Mouse (Mus musculus): ENCODE results near the gene Kcna3. TPM values are rescaled to one million over a fixed set of nuclear protein-coding genes. Genes with fewer than 3 reads are reported as not detected.
A peak's percentile ranks its signal among the peaks of the same experiment; 100 is the strongest.

Kcna3 gene
- polyA plus RNA-seq, 1 experiment from 2014 or later, result 2.2 TPM

GRCm38 (mm10) chr3:107018286-107018685 is 17.7 kb upstream of the Kcna3 start:
- no peaks in the 10 kb centered on the region for H3K9me3 ChIP-seq (ENCODE audit: control insufficient read depth, low read length)

GRCm38 (mm10) chr3:107031547-107031946 is 4.4 kb upstream of the Kcna3 start:
- H3K4me3 ChIP-seq (ENCODE audit: low read depth, low read length), result no peak overlapping the region
- no peak for ATAC-seq (ENCODE audit: insufficient number of reproducible peaks, low FRiP score, low TSS enrichment, low read depth)
- H3K9me3 ChIP-seq (ENCODE audit: control insufficient read depth, low read length), result no peaks in the 10 kb centered on the region
- no peak for DNase-seq (ENCODE audit: low spot score)
- no peak overlapping the region for H3K9ac ChIP-seq (ENCODE audit: low read length)
- H3K27ac ChIP-seq (replicated peaks; ENCODE audit: low read depth, low read length), result no peak overlapping the region
- H3K4me1 ChIP-seq (ENCODE audit: control insufficient read depth, insufficient read depth, low read length), result no peaks in the 10 kb centered on the region
- no peak overlapping the region for H3K4me2 ChIP-seq (ENCODE audit: low read depth, severe bottlenecking)
- WGBS, result 76% methylated on average over 4 of the region's 4 CpGs
- no peaks in the 10 kb centered on the region for H3K36me3 ChIP-seq (ENCODE audit: control insufficient read depth, insufficient read depth, low read length)
- no peaks in the 10 kb centered on the region for H3K27me3 ChIP-seq (ENCODE audit: control insufficient read depth, insufficient read depth, low read length)

More at GRCm38 (mm10) chr3:107018286-107018685, 17.7 kb upstream of the Kcna3 start:
- Histone ChIP-seq H3K4me1 (ENCODE audit: control insufficient read depth, insufficient read depth, low read length) (no peaks in the 10 kb centered on the region), H3K4me3 (ENCODE audit: low read depth, low read length) (no peak overlapping the region), H3K9ac (ENCODE audit: low read length) (no peak overlapping the region), H3K27ac (replicated peaks; ENCODE audit: low read depth, low read length) (no peak overlapping the region), H3K4me2 (ENCODE audit: low read depth, severe bottlenecking) (no peak overlapping the region), H3K27me3 (ENCODE audit: control insufficient read depth, insufficient read depth, low read length) (no peaks in the 10 kb centered on the region), H3K36me3 (ENCODE audit: control insufficient read depth, insufficient read depth, low read length) (no peaks in the 10 kb centered on the region)
- no peak for DNase-seq (ENCODE audit: low spot score)
- ATAC-seq (ENCODE audit: insufficient number of reproducible peaks, low FRiP score, low TSS enrichment, low read depth), result no peak
- 73% methylated on average over 2 of the region's 2 CpGs for WGBS

GRCm38 (mm10) chr3:107034776-107035175 is 1.2 kb upstream of the Kcna3 start:
- DNase-seq (ENCODE audit: low spot score), result no peak
- WGBS, result 84% methylated on average over 2 of the region's 2 CpGs
- Histone ChIP-seq H3K4me2 (ENCODE audit: low read depth, severe bottlenecking) (peak overlapping the region; percentile 93), H3K9ac (ENCODE audit: low read length) (no peak overlapping the region), H3K36me3 (ENCODE audit: control insufficient read depth, insufficient read depth, low read length) (no peaks in the 10 kb centered on the region), H3K27me3 (ENCODE audit: control insufficient read depth, insufficient read depth, low read length) (peaks cover 6% of the 10 kb centered on the region; the same call in 1 of the 2 replicates), H3K27ac (replicated peaks; ENCODE audit: low read depth, low read length) (no peak overlapping the region), H3K9me3 (ENCODE audit: control insufficient read depth, low read length) (no peaks in the 10 kb centered on the region), H3K4me1 (ENCODE audit: control insufficient read depth, insufficient read depth, low read length) (no peaks in the 10 kb centered on the region), H3K4me3 (ENCODE audit: low read depth, low read length) (no peak overlapping the region)
- no peak for ATAC-seq (ENCODE audit: insufficient number of reproducible peaks, low FRiP score, low TSS enrichment, low read depth)

- DNase-seq (ENCODE audit: low spot score), result peak; percentile 66
- peak; percentile 61 for ATAC-seq (ENCODE audit: insufficient number of reproducible peaks, low FRiP score, low TSS enrichment, low read depth)
- H3K27ac ChIP-seq (replicated peaks; ENCODE audit: low read depth, low read length), result peak overlapping the region; percentile 59; the same call in 1 of the 2 replicates
Measured at GRCm38 (mm10) chr3:107036458-107037039, 580 bp downstream of the Kcna3 start.

GRCm38 (mm10) chr3:107037105-107037504 is 1.1 kb downstream of the Kcna3 start:
- no peak overlapping the region for H3K9ac ChIP-seq (ENCODE audit: low read length)
- peak; percentile 22 for DNase-seq (ENCODE audit: low spot score)

More at GRCm38 (mm10) chr3:107036458-107037039, 580 bp downstream of the Kcna3 start:
- peak overlapping the region; percentile 93 for H3K4me2 ChIP-seq (ENCODE audit: low read depth, severe bottlenecking)
- H3K27me3 ChIP-seq (ENCODE audit: control insufficient read depth, insufficient read depth, low read length), result peaks cover 6% of the 10 kb centered on the region; the same call in 1 of the 2 replicates
- H3K4me3 ChIP-seq (ENCODE audit: low read depth, low read length), result peak overlapping the region; percentile 60
- H3K4me1 ChIP-seq (ENCODE audit: control insufficient read depth, insufficient read depth, low read length), result no peaks in the 10 kb centered on the region
- WGBS, result under 1% methylated on average over 40 of the region's 55 CpGs
- H3K9ac ChIP-seq (ENCODE audit: low read length), result peak overlapping the region; percentile 92
- H3K9me3 ChIP-seq (ENCODE audit: control insufficient read depth, low read length), result no peaks in the 10 kb centered on the region
- no peaks in the 10 kb centered on the region for H3K36me3 ChIP-seq (ENCODE audit: control insufficient read depth, insufficient read depth, low read length)

GRCm38 (mm10) chr3:107037536-107038155 is 1.7 kb downstream of the Kcna3 start:
- no peak overlapping the region for H3K4me3 ChIP-seq (ENCODE audit: low read depth, low read length)
- H3K27ac ChIP-seq (replicated peaks; ENCODE audit: low read depth, low read length), result no peak overlapping the region
- H3K9ac ChIP-seq (ENCODE audit: low read length), result no peak overlapping the region
- no peaks in the 10 kb centered on the region for H3K36me3 ChIP-seq (ENCODE audit: control insufficient read depth, insufficient read depth, low read length)
- ATAC-seq (ENCODE audit: insufficient number of reproducible peaks, low FRiP score, low TSS enrichment, low read depth) (no peak), DNase-seq (ENCODE audit: low spot score) (no peak)
- H3K27me3 ChIP-seq (ENCODE audit: control insufficient read depth, insufficient read depth, low read length), result peaks cover 6% of the 10 kb centered on the region; the same call in 1 of the 2 replicates
- 78% methylated on average over 16 of the region's 16 CpGs for WGBS
- 0 out of 2 replicates have a peak overlapping the region, but pooled peaks have one; percentile 93 for H3K4me2 ChIP-seq (ENCODE audit: low read depth, severe bottlenecking)
- no peaks in the 10 kb centered on the region for H3K4me1 ChIP-seq (ENCODE audit: control insufficient read depth, insufficient read depth, low read length)
- no peaks in the 10 kb centered on the region for H3K9me3 ChIP-seq (ENCODE audit: control insufficient read depth, low read length)

More at GRCm38 (mm10) chr3:107037105-107037504, 1.1 kb downstream of the Kcna3 start:
- Histone ChIP-seq H3K27ac (replicated peaks; ENCODE audit: low read depth, low read length) (no peak overlapping the region), H3K4me2 (ENCODE audit: low read depth, severe bottlenecking) (peak overlapping the region; percentile 93), H3K4me3 (ENCODE audit: low read depth, low read length) (peak overlapping the region; percentile 60), H3K36me3 (ENCODE audit: control insufficient read depth, insufficient read depth, low read length) (no peaks in the 10 kb centered on the region), H3K4me1 (ENCODE audit: control insufficient read depth, insufficient read depth, low read length) (no peaks in the 10 kb centered on the region), H3K27me3 (ENCODE audit: control insufficient read depth, insufficient read depth, low read length) (peaks cover 6% of the 10 kb centered on the region; the same call in 1 of the 2 replicates), H3K9me3 (ENCODE audit: control insufficient read depth, low read length) (no peaks in the 10 kb centered on the region)
- no peak for ATAC-seq (ENCODE audit: insufficient number of reproducible peaks, low FRiP score, low TSS enrichment, low read depth)
- WGBS, result 55% methylated on average over 12 of the region's 12 CpGs

GRCm38 (mm10) chr3:107038156-107038536 is 2.2 kb downstream of the Kcna3 start:
- Histone ChIP-seq H3K27ac (replicated peaks; ENCODE audit: low read depth, low read length) (no peak overlapping the region), H3K4me2 (ENCODE audit: low read depth, severe bottlenecking) (no peak overlapping the region), H3K4me3 (ENCODE audit: low read depth, low read length) (no peak overlapping the region)

GRCm38 (mm10) chr3:107038661-107039223 is 2.8 kb downstream of the Kcna3 start:
- Histone ChIP-seq H3K4me2 (ENCODE audit: low read depth, severe bottlenecking) (no peak overlapping the region), H3K4me3 (ENCODE audit: low read depth, low read length) (no peak overlapping the region), H3K27me3 (ENCODE audit: control insufficient read depth, insufficient read depth, low read length) (peaks cover 6% of the 10 kb centered on the region; the same call in 1 of the 2 replicates), H3K4me1 (ENCODE audit: control insufficient read depth, insufficient read depth, low read length) (no peaks in the 10 kb centered on the region), H3K9me3 (ENCODE audit: control insufficient read depth, low read length) (no peaks in the 10 kb centered on the region), H3K27ac (replicated peaks; ENCODE audit: low read depth, low read length) (no peak overlapping the region), H3K36me3 (ENCODE audit: control insufficient read depth, insufficient read depth, low read length) (no peaks in the 10 kb centered on the region), H3K9ac (ENCODE audit: low read length) (no peak overlapping the region)
- ATAC-seq (ENCODE audit: insufficient number of reproducible peaks, low FRiP score, low TSS enrichment, low read depth) (no peak), DNase-seq (ENCODE audit: low spot score) (no peak)
- 75% methylated on average over 10 of the region's 10 CpGs for WGBS

More at GRCm38 (mm10) chr3:107038156-107038536, 2.2 kb downstream of the Kcna3 start:
- Histone ChIP-seq H3K4me1 (ENCODE audit: control insufficient read depth, insufficient read depth, low read length) (no peaks in the 10 kb centered on the region), H3K27me3 (ENCODE audit: control insufficient read depth, insufficient read depth, low read length) (peaks cover 6% of the 10 kb centered on the region; the same call in 1 of the 2 replicates), H3K36me3 (ENCODE audit: control insufficient read depth, insufficient read depth, low read length) (no peaks in the 10 kb centered on the region), H3K9ac (ENCODE audit: low read length) (no peak overlapping the region), H3K9me3 (ENCODE audit: control insufficient read depth, low read length) (no peaks in the 10 kb centered on the region)
- DNase-seq (ENCODE audit: low spot score) (no peak), ATAC-seq (ENCODE audit: insufficient number of reproducible peaks, low FRiP score, low TSS enrichment, low read depth) (no peak)
- 91% methylated on average over 6 of the region's 6 CpGs for WGBS

All from limb, embryonic 11.5 days (tissue).